Mouse (Mus musculus) heart, adult 9 months (tissue): ENCODE measurements around the gene Slc4a8.
"Not testable (repeated sequence)": the region's sequence is repeated elsewhere in the genome, so short reads cannot be mapped to it uniquely, and the experiment has no call there.

Experiments
- DNase-seq, 2 experiments: peaks; one replicate each; pipeline ENCODE4 v3.0.0; 2022; ENCODE audit warnings: low spot score in 2 of 2

The Slc4a8 gene

DNA sequence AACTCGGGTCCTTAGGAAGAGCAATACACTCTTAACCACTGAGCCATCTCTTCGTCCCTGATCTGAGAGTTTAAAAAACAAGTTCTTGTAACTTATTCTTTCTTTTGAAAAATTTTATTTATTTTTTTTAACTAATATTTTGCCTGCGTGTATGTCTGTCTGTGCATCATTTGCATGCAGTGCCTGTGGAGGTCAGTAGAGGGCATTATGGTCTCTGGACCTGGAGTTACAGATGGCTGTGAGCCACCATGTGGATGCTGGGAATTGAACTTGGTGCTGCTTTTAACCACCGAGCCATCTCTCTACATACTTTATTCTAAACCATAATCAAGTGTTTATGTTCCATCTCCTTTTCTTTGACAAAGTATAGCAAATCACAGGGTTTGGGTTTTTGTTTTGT, 11.1 kb downstream of the Slc4a8 start:
- DNase-seq = no peak

DNA sequence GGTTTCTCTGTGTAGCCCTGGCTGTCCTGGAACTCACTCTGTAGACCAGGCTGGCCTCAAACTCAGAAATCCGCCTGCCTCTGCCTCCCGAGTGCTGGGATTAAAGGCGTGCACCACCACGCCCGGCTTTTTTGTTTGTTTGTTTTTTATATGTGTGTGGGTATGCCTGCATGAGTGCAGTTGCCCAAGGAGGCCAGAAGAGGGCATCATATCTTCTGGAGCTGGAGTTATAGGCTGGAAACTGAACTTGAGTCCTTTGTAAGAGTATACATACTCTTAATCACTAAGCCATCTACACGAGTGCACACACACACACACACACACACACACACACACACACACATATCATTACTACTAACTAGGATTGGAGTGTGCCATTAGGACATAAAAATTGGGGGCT, 12.3 kb downstream of the Slc4a8 start:
- DNase-seq = not testable (repeated sequence)

DNA sequence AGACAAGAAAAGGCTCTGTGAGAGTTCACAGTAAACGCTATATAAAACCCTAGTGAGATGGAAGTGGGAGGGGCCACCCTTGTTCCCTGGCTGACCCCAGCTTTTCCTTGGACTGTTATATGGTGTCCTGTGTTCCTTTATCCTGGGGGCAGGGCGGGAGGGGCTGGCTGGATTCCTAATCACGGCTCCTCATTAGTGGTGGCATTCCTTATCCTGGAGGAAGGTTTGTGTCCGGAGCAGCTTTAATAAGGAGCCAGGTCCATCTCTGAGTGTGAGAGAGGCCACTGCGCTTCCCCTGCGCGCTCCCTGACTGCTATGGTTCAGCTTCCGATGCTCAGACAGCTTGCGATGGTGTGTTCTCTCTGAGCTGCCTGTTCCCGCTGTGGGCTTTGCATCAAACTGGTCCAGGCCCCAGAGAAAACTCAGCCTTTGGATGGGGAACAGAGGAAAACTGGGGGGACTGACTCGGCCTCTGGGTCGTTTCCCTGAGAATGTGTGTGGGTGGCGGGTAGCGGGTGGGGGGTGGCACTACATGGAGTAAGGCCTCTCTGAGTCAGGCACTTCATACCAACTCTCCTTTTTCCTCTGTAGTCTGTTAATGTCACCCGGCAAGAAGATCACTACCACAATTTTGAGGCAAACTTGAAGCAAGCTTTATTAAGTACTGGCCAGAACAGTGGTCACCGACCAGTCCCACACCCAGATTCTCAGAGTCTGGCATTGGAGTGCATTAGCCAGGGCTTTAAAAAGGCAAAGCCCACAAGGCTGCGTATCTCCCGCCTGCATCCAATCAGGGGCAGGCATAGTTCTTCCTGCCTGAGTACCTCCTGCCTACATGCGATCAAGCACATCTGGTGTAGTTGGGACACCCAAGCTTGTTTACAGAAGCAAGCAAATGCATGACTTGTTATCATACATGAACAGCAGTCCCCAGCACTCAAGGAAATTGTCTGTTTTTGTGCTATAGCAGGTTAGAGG, 13.9 kb downstream of the Slc4a8 start:
- no peak for DNase-seq

DNA sequence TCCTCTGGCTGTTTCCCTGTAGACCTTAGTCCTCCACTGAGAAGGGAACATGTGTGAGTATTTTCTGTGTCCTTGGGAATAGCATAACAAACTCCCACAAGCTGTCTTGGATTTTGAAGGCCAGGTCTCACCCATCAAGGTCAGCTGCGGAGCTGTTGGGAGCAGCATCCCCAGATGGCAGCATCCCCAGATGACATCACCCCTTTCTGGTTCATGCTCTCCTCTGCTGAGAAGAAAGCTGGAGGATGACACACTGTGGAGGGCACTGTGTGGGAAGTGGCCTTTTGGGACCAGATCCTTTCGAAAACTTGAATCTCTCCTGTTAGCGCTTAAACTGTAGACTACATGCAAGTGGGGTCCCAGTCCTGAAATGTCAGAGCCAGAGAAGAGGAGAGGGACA, 14.9 kb downstream of the Slc4a8 start:
- DNase-seq = no peak

DNA sequence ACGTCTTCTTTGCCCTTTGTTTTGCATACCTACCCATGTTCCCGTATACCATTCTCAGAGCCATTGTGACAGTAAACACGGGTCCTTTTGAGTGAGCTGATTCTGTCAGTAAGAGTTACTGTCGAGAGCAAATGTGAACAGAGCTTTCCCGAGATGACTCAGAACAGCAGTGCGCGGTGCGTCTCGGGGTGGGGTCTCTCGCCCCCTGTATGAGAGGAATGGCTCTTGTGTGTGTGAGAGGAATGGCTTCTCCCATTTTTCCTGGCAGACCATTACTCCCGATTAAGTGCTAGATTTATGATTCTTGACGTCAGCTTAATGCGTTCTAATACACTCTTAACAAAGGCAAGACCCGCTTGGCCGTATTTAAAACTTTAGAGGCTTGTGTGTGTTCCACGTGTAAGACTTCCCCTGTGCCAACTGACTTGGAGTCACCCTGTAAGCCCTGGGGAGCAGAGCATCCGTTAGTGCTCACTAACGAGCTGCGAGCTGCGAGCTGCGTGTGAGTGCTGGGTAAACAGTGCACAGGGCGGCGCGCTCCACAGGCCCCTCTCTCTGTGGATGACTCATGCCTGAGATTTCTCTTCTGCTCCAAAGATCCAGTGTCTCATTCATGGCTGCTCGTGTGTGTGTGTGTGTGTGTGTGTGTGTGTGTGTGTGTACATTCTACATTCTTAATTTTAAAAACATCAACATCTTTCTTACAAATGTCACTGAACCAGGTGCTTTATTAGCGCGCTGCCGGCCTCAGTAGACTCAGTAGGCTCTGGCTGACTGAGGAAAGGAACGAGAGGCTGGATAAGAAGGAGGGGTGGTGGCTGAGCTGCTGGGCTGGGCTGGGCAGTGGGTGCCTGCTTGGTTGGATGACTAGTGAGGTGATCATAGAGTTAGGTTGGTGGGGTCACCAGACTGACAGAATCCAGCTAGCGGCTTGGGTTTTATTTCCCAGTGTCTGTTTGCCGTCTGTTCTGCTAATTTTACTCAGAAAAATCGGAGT, 15.8 kb downstream of the Slc4a8 start:
- no peak for DNase-seq

DNA sequence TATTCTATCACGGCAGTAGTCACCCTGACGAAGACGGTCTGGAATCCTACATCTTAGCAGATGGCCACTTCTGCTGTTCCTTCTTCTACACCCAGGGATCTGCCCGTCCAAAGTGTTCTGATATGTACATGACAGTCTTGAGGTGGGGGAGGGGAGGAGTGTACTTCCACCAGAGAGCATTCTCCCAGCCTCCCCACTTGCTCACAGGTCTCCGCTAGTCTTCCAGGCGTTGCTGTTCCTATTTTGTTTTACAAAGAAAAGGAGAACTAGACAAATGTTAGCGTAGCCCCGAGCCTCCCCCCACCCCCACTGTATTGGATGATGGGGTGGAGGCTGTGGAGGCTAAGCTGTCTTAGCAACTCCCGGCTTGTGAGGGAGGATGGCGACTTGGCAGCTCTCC, 18.3 kb downstream of the Slc4a8 start:
- DNase-seq = no peak

DNA sequence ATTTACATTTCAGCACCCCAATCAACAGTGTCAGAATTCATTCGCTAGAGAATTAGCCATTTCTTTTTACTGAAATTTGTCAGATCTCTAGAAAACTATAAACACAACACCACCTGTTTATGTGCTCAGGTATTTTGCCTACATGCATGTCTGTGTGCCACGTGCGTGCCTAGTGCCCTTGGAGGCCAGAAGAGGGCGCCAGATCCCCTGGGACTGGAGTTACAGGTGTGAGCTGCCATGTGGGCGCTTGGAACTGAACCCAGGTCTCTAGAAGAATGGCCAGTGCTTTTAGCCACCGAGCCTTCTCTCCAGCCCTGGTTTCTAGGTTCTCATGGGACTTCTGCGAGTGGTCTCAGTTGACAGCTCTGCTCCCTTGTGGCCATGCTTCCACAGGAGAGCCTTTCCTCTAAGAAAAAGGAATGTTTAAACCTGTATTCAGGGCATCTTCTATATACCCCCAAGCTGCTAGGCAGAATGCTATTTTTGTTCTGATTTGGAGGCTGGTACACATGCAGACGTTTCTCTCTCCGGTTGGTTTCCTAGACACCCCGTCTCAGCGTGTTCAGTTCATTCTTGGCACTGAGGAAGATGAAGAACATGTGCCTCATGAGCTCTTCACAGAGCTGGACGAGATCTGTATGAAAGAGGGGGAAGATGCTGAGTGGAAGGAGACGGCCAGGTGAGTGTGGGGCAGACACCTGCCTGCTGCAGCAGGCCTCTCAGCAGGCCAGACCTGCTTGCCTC, 21.9 kb downstream of the Slc4a8 start:
- DNase-seq = no peak

DNA sequence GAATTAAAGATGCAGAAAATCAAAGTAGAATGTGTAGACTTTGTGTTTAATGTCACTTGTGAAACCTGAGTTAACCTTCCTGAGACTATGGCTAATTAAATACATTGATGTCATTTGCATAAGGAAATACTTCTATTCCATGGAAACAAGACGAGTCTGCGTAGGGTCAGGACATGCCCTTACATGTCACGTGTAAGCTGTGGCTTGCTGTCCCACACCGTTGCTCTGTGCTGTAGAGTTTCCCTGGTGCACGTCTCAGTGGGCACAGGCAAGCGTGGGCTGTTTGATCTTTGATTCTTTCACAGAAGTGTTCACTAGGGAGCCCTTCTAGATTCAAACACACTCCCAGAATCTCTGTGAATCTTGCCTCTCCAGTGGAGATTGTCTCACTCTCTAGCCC, 28.7 kb downstream of the Slc4a8 start:
- DNase-seq = no peak

DNA sequence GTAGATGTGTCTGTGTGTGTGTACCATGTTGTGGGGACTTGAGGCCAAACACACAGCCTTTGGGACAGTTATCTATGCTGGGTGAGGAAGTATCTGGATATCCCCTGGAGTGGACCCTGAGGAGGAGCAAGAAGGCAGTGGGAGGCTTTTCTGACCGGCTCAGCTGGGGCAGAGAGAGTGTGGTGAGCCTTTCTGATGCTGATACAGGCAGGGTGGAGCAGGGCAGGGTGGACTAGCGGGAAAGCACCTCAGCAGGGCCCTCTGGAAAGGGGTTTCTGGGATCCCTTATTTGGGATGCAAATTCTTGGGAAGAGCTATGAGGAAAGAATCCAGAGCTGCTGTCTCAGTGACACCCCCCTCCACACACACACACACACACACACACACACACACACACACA, 30.8 kb downstream of the Slc4a8 start:
- no peak for DNase-seq

DNA sequence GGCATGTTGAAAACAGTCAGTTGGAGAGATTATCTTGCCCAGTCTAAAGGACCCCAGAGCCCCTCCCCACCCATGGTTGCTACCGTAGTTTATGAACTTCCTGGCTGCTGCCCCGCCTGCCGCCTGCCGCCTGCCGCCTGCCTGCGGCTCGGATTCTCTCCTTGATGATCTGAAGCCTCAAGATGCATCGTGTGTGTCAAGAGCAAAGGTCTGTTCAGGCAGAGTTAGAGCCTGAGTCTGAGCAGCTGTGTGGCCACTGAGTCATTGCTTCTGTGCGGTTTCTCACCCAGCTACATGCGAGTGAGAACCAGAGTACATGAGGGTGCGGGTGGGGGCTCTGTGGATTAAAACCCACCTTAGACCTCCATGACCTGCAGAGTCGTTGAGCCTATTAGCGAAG, 39.4 kb downstream of the Slc4a8 start:
- no peak for DNase-seq

DNA sequence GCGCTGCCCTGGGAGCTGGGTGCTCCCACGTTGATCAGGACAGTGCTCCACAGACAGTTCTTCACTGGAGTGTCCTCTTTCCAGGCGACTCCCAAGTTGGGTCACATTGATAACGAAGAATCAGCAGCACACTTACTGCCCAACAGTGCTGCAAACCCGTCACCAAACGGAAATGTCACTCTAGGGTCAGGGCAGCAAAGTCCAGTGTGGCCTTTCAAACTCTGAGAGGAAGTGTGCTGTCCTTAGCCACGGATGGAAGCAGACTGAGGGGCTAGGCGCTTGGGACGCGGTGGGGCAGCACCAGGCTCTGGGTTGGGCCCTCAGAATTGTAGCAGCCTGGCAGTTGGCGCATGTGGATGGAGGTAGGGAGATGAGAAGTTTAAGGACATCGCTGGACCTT, 46.5 kb downstream of the Slc4a8 start:
- no peak for DNase-seq

DNA sequence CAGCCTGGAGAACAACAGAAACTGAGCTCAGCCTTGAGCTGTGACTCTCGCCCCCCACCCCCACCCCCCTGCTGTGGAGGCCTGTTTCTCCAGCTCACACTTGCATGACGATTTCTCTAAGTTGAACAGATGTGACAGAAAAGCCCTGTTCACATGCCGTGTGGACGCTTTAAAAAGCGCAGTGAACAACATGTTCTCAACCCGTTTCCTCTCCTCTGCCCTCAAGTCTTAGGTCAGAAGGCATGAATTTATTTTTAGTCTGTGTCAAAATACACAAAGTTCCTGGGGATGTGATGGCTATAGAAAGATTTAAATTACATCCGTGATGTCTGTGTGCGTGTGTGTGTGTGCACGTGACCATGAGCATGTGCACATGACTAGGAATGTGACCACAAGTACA, 46.9 kb downstream of the Slc4a8 start:
- DNase-seq = peak in 1 of 2 experiments; percentile 21

DNA sequence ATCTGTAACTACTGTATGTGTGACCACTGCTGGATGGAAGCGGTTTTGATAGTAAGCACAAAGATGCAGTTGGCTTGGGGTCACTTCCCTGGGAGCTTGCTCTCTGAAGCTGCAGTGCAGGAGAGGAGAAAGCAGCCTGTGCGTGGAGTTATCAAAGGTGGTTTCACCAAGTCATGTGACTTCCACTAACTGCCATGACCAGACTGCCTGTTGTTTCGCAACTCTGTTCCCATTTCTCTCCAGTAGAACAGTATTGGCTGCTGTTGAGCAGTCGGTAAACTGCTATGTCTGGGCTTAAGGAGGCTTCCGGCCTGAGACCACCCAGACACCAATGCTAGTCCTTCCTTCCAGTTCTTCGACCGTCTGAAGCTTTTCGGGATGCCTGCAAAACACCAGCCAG, 48.7 kb downstream of the Slc4a8 start:
- no peak for DNase-seq

DNA sequence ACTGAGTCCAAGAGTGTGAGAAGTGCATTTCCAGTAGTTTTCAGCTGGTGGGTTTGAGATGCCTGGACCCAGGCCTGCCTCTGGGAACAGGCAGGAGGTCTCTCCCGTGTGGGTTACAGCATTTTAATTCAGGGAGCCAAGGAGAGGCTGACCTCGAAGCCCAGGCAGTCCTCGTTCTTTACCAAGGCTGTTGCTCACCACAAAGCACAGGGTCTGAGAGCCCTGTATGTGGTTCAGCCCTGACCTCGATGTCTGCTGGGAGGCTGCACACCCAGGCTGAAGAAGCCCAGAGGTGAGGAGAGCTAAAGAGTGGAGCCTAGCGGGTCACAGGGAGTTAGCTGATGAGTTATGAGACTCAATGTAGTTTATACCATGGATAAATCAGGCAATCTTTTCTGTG, 52.0 kb downstream of the Slc4a8 start:
- no peak for DNase-seq

DNA sequence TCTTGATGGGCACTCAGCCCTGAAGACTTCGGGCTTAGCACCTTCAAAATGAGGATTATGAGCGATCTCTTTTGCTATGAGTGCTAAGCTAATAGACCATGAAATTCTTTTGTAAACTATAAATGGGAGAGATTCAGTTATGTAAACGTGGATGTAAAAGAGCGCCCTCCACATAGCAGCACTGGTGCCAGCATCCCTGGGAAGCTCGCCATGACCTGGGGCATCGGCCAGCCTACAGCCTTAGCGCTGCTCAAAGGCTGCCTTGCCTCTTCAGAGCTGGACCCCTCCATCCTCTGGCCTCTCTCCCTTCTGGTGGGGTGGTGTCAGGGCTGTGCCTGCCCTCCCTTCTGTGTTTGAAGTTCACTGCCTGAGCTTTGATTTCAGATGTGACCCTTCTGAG, 52.5 kb downstream of the Slc4a8 start:
- no peak for DNase-seq

DNA sequence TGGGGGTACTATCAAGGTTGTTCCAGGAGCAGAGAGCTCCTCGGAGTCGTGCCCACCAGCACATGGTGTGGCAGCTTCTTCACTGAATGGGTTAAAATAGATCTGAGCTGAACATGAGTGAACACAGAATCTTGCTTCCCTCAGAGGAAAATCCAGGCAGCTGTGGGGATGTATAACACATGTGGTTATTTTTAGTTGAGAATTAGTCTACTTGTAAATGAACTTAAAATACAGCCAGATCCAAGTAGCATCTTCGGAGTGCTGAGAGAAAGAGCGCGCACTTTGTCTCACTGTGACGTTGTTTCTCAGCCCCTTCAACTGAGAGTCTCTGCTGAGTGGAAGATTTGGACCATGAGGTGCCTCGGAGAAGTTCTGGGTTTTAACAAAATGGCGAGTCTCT, 53.8 kb downstream of the Slc4a8 start:
- no peak for DNase-seq

DNA sequence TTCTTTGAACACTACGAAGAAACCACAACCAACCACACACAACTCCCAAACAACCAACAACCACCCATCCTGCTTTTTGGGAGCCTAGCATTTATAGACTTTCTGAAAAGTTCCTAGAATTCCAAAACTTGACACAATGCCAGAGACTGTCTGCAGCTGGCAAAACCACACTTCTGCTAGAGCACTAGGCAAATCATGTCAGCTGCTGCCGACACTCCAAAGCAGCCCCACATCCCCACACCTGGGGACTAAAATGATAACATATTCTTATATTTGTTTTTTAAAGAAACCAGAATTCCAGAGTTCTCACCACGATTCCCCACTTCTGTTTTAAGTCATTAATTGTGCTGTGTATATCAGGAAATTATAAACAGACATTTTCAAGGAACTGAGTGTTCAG, 57.3 kb downstream of the Slc4a8 start:
- no peak for DNase-seq

DNA sequence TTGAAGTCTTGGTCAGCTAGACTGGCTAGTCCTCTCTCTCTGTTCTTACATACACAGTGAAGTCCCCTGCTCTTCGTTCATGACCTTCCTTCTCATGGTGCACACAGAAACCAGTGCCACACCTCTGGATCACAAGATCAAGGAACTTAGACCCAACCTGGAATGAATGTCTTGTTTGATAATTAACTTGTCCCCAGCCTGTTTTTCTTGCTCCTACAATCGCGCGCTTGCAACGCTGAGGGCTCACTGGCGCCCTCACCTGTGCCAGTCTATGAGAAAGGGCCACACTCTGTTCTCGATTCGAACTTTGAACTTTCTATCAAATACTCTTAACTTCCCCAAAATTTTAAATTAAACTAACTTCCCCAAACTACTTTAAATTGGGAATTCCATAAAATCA, 60.3 kb downstream of the Slc4a8 start:
- no peak for DNase-seq

DNA sequence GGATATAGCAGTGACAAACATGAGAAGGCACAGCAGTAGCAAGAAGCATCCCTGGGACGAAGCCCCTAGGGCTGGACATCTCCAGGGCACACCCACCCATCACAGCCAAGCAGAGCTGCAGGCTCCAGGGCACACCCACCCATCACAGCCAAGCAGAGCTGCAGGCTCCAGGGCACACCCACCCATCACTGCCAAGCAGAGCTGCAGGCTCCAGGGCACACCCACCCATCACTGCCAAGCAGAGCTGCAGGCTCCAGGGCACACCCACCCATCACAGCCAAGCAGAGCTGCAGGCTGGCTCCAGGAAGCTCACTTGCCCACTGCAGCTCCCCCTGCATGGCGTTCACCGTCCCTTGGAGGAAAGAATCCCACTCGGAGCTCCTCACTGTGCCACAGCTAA, 60.8 kb downstream of the Slc4a8 start:
- not testable (repeated sequence) for DNase-seq

DNA sequence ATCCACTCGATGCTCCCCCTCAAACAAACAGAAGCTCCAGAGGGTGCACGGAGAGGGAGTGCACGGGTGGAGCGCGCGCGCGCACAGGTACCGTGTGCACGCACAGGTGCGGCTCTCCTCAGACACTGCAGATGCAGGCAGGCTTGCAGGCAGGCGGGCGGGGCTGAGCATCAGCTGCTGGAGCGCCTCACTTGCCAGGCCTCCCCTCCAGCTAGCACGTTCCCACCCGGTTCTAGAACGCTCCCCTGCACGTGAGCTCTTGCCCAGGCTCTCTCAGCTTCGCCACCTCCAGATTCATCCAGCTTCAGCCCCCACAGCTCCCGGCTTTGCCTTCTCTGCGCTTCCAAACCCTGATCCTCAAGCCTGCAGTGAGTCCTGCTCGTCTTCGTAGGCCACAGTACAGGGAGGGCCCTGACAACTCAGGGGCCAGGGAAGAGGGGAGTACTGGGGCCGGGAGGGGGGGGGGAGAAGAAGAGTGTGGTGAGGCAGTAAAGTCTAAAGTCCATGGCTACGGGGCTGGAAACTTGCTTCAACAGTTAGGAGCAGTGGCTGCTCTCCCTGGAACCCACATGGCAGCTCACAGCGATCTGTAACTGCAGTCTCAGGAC, 63.8 kb downstream of the Slc4a8 start:
- no peak for DNase-seq

DNA sequence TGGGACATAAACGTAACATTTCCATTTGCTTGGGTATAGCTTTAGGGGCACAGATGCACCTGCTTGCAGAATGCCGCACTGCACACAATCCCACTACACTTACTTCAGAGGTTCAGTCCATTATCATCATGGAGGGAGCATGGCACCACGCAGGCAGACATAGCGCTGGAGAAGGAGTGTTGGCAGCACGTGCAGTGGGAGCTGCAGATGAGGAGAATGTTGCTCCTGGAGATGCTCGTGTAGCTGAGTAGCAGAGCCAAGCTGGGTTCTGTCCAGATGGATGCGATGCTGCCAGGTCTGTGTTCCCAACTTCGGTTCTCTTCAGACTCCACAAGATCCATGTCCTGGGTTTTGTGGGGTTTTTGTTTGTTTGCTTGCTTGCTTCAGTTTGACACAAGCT, 64.5 kb downstream of the Slc4a8 start:
- DNase-seq = no peak
